Mouse (Mus musculus): Measurements from ENCODE around the gene Senp1.

GRCm38 (mm10) chr15:98106506-98106905 is 13.0 kb upstream of the Senp1 start:
- no peak for TF ChIP-seq POLR2A (IDR thresholded peaks at IDR 0.05; ENCODE audit: insufficient read length, low read depth)
- TF ChIP-seq E2F4 (IDR thresholded peaks at IDR 0.05; ENCODE audit: insufficient read depth), result no peak
- no peak for TF ChIP-seq REST (IDR thresholded peaks at IDR 0.05; ENCODE audit: insufficient read depth, insufficient read length)
- TF ChIP-seq MAX (IDR thresholded peaks at IDR 0.05; ENCODE audit: low read depth), result no peak
- no peak for TF ChIP-seq POLR2AphosphoS2 (IDR thresholded peaks at IDR 0.05; ENCODE audit: insufficient read length, low read depth)
- TF ChIP-seq MYOG (IDR thresholded peaks at IDR 0.05; ENCODE audit: control insufficient read depth in 1 of 3, insufficient read depth in 1 of 3, insufficient read length in 2 of 3, low read depth in 2 of 3), result no peak

Measured in myocyte (in vitro differentiated cells).